Mouse (Mus musculus): ENCODE results near the gene Hypk.

GRCm38 (mm10) chr2:121446506-121446905, 6.6 kb upstream of the Hypk start:
- TF ChIP-seq POLR2A (IDR thresholded peaks at IDR 0.05; ENCODE audit: borderline replicate concordance, extremely low read depth, insufficient read depth, insufficient read length, poor library complexity, severe bottlenecking) (no peak), CTCF (IDR thresholded peaks at IDR 0.05; ENCODE audit: borderline replicate concordance, extremely low read depth, insufficient read depth, insufficient read length) (no peak)

All from brain, embryonic 14.5 days (tissue).